Mouse (Mus musculus) cerebellum, postnatal 10 days (tissue): ENCODE measurements at regions not wholly inside any gene's neighbourhood (a gene's known extent, or its start where the extent isn't known, plus 50 kb on each side); places are given as distances from the start of the nearest gene placed in this dataset.

Experiments
- DNase-seq, 2 experiments: peaks; one replicate each; pipeline ENCODE4 v3.0.0; 2021; ENCODE audit warnings: mixed read lengths in 2 of 2

DNA sequence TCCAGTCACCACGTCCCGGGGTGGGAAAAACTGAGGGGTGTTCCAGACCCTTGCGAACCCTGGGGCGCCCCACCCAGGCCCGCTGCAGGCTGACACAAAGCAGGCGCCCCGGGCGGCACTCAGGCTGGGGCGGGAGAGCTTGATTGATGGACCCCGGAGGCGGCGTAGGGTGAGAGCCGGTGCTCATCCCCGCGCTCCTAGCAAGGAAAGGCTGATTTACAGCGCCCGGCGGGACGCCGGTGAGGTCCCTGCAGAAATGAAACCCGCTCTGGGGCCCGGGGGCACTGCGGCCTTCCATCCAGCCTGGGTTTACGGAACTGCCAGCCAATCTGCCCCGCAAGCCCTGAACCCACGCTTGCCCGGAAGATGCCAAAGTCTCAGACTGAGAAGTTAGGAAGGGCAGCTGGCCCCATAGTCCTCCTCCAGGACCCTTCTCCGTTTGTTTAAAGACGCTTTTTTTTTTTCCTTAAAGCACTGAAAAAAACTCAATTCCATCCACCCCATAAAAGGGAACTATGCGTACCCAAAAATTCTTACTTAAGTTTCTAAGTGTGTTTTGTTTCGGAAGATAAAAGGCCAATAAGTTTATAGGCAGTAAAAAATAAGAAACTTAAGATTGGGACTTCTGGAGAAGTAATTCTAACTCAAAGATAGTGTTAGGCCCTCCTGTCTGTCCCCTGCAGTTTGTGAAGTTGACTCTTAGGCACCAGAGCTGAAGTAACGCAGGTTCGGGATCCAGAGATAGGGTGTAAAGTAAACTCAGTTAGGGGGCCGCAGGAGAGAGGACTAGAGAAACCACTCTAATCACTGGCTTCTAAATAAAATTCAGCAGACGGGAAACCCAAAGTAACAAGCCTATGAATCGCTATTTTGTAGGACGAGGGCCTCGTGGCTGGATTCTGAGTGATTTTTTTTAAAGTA lies 263.4 kb upstream of the Nfe2l3 start:
- DNase-seq: peak; percentile 48 to 49

DNA sequence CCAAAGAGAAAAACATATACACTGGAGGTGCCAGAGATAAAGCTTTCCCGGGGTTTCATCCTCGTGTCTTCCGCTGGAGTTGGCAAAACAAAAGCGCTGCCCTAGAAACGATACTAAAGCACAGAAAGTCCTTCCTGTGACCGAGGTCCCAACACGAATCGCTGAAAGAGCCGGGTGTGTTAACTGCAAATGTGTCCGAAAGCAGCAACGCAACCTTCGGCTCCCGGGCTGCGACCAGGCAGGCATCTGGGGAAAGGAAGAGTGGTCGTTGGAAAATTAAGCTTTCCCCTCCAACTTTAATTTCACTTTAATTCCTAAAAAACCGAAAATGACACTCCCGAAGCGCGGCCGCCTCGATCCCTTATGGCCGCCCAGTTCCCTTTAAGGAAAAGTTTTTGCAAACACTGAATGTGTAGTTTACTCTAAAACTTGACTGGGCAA lies 262.5 kb upstream of the Nfe2l3 start:
- DNase-seq: peak; percentile 23 to 37

DNA sequence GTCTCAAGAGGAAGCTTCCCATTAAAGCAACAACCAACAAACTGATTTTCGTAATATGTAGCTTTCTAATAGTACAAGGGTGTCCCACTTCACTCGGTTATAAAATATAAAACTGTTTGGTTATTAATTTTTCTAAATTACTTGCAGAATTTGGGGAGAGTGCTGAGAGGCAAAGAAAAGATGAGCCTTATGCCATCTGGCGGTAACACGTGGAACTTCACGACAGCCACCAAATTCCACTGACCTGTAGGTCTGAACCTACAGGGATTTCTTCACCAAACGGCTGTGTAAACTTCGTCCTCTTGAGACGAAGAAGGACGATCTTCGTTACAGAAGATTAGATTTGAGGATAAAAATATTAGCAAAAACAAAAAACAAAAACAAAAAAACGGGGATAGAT lies 262.1 kb upstream of the Nfe2l3 start:
- peak; percentile 80 to 82 for DNase-seq

DNA sequence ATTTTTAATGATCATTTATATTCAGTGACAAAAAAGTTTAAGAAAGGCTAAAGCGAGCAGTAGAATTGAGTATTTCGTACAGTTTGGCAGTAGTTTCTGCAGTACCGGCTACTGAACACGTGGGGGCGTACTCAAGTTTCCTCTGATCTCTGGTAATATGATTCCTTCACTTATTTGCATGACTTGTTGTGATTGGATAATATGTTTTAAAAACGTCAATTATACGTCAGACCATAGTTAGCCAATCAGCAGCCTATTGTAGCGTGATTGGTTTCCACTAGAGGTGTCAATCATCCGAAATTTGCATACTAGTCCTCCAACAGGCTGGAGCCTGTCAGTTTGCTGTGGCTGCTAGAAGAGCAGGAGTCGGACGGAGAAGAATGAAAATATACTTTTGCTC lies 261.6 kb upstream of the Nfe2l3 start:
- peak; percentile 59 to 66 for DNase-seq

DNA sequence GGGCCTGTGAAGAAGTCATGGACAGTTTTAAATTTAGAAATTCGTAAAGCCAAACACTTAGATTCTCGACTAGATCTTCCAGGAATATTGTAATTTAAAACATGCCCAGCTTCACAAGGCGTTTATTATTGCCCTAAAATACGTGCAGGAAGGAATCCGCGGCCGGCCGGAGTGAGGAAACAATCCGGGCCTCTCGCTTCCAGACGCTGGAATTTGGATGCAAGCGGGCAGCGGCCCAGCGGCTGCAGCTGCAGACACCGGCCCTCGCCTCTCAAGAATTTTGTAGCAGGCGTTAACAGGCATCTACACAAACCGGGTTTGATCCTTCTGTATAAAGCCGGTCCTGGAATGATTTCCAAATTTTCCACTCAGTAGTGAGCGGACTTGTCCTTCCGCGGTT lies 260.7 kb upstream of the Nfe2l3 start:
- DNase-seq: peak; percentile 59 to 65

DNA sequence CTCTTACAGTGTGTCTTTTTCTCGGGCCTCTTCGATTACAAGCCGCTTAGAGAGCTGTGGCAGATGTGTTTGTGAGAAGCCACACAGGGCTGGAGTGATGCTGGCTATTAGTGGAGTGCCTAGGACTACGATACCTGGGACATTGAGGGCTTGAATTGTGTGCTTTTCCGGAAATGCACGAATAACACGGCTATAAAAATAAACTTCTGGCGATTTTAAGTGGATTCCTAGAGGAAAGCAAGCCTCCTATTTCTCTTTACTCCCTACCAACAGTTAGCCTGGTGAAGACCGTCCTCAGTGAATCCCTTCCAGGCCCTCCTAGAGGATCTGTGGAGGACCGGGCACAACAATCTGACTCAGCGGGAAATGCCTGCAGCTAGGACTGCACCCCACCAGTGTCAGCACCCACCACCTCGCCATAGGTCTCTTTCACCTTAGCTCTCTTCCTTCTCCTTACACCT lies 260.1 kb upstream of the Nfe2l3 start:
- peak; percentile 23 to 35 for DNase-seq

DNA sequence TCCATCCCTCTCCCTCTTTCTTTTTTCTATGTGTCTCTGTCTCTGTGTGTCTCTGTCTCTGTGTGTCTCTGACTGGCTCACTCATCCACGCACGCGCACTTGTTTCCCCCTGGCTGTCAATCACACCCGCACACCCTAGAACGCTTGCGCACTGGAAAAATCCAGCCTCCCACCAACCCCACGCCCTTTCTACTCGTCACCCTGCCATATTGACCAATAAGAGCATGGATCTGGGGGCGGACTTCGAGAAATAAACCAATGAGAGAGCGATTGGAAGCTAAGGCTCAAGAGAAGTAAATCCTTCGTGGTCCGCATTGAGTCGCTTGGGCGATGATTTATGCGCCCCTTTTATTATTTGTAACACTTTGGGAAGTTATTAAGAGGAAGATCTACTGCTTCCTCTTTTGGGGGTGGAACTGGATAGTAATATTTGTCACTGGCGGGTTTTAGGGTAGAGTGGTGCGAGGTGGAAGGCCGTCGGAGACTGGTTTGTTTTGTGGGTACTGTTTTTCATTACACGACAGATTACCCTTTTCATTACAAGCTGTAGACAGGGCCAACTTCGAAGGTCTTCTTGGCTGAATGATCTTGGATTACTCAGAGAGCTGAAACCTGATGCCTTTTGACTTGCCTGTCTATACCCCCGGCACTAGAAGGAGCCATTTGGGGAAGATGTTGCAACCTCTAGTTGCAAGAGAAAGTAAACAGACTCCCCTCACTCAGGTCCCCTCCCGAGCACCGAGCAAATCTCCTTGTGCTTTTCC lies 259.4 kb upstream of the Nfe2l3 start:
- peak; percentile 71 to 80 for DNase-seq

DNA sequence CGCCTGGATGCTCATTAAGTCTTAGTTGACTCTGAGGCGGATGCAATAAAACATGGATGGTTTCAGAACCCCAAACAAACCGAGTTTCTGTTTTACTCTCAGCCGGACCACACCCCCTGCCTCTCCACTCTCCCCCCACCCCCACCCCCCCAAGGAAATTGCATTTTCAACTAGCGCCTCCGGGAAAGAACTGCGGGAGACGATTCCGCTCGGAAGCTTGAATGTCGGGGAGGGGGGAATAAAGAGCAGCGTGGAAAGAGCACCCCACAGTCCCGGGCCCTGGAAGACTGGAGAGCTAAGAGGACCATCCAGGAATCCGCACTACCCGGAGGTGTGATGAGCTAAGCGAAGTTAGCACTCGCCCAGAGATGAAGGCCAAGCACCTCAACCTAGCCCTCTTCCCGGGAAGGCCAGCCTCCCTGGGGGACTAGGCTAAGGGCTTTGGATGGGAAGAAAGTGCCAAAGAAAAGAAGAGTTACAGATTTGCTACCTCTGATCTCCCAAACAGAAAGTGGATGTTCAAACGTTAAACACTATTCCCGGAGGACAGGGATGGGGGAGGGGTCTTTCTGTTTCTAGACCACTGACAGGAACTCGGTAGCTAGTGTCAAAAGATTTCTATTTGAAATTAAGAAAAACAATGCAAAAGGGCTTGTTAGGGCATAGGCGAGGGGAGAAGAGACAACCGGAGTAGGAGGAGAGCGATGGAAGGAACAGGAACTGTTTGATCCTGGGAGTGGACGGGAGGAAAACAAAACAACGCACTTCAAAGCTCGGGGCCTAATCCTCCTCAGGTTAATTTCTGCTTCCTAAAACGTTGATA lies 258.6 kb upstream of the Nfe2l3 start:
- DNase-seq: peak; percentile 37 to 42

DNA sequence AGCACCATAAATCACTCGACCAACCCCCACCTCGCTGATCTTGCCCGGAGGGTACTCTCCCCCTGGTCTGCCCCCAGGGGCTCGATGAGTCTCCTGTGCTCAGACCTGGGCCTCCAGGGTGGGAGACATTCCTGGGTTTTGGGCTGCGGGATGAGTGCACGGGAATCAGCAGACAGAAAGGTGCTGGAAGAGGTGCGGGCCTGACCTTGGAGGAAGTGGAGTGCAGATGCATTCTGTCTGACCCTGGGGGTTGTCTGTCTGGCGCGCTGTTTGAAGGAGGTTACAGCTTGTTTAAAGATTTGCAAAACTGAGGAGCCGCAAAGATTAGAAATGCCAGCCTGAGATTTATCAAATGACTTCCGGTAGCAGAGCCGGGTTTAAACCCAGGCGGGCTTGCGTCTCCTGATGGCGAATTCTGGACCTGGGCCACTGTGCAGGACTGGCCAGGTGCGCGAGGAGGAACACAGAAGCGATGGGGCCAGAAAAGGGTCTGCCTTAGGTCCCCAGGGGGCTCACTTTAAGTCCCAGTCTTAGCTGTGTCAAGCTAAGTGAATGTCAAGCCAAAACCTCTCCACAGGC lies 257.9 kb upstream of the Nfe2l3 start:
- peak; percentile 31 to 39 for DNase-seq

DNA sequence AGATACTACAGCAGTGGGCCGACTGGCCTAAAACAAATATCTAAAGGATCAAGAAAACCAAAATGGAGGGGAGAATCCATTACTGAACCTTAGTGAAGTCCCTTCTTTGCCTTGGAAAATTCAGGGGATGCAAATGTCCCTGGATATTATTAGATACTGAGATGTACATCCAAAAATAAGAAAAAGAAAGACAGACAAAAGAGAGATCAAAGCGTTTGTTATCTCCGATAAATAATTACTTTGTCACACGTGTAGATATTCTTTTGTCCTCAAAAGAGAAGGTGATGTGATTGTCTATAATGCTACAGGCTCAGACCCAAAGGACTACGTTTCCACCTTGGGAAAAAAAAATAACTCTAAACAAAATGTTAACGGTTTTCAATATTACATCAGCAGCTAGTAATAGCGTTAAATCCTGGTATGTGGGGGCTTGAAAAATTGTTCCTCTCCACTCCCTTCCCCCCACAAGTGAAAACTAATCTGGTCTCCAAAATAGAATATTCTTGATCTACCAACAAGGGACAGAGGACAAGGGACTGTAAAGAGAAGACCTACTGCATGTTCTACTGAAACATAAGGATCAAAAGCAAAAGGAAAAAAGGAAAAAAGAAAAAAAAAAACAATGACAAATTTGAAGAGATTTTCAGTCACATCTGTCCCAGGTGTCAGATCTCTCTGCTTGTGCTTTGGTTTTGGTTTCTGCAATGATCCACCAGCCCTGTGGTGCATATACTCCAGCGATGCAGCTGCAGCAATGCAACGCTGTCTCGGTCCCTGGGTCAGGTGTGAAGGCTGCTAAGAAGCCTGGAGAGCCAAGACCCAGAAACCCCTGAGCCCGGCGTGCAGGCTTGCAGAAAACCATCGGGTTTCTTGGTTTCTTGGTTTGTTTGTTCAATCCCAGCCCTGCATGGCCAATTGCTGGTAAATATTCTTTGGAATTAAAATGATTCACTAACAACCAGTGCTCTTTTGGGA lies 256.6 kb upstream of the Nfe2l3 start:
- DNase-seq: peak; percentile 14 to 34

DNA sequence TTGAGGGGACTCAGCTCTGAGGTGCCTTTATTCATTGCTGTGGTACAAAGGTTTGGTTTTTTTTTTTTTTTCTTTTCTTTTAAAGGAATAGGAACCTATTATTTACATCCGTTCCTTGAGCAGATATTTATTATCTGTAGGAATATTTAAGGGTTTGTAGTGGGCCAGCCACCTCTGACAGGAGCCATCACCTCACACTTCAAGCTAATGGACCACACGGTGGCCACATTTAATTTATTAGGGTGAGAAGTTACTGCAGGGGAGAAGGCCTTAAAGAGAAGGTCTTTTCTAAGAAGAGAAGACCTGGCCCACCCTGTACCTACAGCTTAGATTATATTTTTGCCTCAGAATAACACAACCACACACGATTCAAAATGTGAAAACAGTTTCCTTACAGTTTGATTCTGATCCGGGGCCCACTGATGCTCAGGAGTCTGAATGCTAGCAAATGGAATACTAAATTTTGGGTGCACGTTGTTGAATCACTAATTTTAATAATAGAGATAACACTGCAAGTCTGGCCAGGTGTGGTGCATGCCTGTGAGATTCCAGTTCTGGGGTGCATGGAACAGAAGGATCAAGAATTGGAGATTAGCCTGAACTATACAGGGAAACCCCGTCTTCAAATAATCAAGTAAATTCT lies 255.6 kb upstream of the Nfe2l3 start:
- peak; percentile 11 to 37 for DNase-seq

DNA sequence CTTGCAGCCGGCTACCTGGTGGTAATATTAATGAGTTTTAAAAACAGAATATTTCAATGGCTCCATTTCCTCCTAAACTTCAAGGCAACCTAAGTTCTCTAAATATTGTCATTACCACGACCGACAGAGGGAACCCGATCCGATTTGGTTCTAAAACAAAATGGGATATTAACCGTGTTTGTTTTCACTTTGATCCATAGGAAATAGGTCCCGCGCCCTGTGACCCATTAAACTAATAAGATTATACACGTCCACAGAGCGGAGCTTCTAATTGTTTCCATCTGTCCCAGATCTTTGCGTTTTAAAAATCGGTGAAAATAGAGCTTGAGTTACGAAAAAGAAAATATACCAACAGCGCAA lies 254.8 kb upstream of the Nfe2l3 start:
- DNase-seq: peak in 1 of 2 experiments; percentile 18

DNA sequence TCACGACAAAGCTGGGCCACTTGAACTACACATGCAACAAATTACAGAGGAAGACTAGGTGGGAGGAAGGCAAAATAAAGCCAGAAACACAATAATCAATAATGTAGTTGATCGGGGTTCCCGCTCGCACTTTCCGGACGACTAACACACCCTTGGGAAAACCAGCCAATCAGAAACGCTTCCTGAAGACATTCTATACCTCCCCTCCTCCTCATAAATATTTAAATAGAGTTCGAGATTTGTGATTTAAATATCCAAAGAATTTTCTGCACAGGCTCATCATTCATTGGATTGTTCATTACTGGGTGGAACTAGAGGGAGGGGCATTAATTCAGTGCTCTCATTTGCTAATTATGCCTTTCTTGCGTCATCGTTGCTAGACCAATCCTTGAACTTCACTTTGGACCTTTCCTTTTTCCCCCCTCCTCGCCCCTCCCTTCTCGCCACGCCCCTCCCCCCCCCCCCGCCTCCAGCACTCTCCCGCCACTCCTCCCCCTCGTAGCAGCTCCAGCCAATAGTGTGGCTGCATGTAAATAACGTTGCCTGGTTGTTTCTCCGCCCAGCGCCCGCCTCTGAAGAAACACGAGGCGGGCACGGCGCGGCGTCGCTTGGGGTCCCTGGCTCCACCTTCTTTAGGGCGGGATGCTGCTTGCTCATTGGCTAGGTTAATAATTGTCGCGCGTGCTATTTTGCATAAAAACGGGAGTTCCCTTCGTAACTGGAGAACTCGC lies 254.2 kb upstream of the Nfe2l3 start:
- DNase-seq: peak; percentile 80 to 90

DNA sequence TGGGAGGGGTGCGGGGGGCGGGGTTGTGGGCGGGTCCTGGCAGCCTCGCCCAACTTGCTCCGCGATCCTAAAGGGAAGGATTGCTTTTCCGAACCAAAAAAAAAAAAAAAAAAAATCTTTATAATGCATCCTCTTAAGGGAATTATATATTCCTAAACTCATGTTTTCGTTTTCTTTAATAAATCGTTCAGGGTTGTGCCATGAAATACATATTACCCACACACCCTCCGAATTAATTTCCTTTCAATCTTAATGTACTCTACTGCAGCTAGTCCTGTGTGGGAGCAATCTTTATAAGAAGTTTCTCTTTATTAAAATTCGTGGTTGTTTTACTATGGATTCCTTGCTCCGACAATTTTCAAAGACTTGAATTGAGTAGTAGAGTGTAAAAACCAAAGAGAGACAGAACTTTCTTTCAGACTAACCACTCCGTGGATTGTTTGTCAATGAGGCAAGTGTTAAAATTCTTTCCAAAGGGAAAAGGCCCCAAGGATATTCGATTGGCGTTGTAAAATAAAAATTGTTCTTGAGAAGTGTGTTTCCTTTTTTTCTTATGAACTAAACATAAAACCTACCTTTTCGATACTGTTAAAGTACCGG lies 253.6 kb upstream of the Nfe2l3 start:
- peak in 1 of 2 experiments; percentile 47 for DNase-seq

DNA sequence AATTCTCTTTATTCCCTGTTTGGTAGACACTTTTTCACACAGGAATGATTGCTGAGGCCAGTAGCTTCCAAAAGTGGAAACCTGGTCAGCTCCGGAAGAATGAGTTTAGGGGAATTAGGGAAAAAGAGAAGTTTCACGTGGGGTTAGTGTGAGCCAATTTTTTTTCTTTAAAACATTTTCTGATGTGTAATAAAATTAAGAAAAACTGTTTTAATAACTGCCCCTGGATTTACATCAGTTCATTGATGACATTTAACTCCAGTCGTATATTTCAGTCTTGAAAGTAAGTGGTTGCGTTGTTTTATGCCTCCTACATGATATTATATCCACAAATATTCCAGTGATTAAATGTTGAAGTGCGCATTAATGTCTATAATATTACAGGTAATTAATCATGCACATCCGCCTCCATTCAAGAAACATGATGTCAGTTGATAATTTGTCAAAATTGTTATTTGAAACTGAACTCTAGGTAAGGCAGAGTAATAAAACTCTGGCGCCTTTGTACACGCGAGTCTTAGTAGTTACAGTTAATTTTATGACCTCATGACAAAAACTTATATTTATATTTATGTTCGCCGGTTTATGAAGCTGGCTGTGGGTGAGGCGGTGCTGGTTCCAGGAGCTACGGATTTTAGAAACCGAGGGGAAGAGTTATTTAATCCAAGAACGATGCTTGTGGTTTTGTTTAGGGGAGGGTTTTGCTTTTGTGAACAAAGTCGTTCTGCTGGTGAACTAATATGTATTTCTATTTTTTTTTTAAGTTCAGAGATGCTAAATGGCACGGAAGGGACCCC lies 252.5 kb upstream of the Nfe2l3 start:
- peak in 1 of 2 experiments; percentile 48 for DNase-seq

DNA sequence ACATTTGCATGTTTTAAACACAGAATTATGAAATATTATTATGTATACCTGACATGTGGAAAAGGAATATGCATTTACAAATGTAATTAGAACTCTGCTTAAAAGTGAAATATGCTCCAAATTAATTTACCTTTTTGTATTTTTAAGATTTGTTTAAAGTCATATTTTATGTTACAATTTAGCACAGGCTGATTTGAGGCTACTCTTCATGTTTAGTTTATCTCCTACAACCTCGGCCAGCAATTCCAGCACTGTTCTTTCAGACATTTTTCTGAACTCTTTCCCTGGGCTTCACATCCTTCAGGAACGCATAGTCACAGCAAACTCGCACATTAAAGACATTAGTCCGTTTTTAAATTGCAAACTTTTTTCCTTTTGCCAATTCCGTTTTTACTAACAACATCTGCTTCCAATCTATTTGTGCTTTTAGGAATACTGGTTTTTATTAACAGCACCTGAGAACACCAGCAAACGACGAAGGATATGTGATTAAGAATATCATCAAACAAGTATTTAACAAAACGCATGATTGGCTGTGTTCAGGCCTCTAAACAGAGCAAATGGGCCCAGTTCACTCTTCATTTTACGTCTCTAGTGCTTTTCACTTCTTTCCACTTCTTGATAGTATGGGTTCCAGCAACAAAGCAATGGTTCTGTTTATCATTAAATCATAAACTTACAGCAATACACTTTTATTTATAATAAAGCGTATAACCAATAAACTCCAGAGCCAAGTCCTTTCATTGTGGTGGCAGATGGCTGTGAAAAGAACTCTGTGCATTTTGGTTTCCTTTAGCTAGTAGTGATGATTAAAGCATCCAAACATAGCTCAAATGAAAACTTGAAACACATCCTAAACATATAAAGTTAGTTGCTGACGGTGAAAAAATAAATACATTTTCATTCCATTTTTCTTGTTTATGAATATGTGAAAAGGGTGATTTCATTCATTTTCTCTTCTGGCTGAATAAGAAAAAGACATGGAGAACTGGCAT lies 251.3 kb upstream of the Nfe2l3 start:
- peak in 1 of 2 experiments; percentile 49 for DNase-seq

DNA sequence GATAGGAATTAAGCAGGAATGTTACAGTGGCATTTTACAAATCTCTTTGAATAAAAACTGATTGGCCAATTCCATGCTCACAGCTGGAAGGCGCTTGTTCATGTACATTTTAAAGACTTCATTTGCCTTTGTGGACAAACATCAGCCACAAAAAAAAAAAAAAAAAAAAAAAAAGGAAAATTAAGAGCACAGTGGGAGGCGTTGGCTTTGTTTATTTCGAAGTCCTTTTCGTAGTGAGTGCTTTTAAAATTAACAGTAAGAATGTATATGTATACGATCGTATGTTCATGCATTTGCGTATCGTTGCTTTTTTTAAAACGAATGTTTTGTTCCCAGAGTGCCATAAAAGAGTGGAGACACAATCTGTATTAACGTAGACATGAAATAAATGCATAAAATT lies 250.6 kb upstream of the Nfe2l3 start:
- peak in 1 of 2 experiments; percentile 36 for DNase-seq
